Mouse (Mus musculus): ENCODE results near the gene Elf5. TPM values are rescaled to one million over a fixed set of nuclear protein-coding genes. Genes with fewer than 3 reads are reported as not detected.
A peak's percentile ranks its signal among the peaks of the same experiment; 100 is the strongest.

The Elf5 gene
- total and polyA plus RNA-seq, 2 experiments: not detected

DNA sequence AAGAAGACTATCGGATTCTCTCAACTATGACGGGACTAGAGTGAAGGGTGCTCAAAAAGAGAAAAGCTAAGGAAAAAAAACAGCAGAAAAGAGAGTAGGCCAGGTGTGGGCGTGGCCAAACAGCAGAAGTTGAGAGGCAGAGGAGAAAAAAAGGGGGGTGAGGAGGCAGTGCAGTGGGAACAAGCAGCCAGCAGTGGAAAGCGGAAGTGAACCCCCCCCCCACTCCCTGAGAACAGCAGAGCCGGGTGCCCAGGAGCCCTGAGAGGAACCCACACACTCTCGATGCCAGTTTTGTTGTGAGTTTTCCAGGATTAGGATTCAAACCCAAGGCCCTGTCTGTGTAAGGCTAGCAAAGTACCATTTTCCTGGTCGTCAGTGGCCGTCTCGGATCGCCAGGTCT is 47.6 kb downstream of the Elf5 start:
- no peak overlapping the region for H3K4me3 ChIP-seq (ENCODE audit: insufficient read depth, low read depth, low read length)

DNA sequence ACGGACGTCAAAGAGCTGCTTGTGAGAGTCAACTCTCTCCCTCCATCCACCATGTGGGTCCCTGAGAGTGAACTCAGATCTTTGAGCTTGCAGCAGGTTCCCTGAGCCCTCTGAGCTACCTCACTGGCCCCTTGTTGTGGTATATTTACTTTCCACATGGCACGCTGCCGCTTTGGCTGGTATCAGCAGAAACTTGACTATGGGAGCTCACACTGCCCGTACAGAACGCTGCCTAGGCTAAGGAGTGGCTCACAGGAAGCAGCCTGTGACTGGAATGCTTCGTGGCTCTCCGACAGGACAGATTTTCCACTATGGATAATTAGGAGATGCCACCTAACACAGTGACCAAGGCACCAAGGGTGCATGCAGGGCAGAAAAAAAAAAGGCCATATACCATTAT is 49.7 kb downstream of the Elf5 start:
- H3K4me1 ChIP-seq (ENCODE audit: control insufficient read depth, insufficient read depth, low read length): peaks cover 40% of the 10 kb centered on the region
- no peaks in the 10 kb centered on the region for H3K27me3 ChIP-seq (ENCODE audit: control insufficient read depth, insufficient read depth, low read length)
- WGBS: 36% methylated on average over 8 of the region's 8 CpGs
- no peak overlapping the region for H3K4me3 ChIP-seq (ENCODE audit: insufficient read depth, low read depth, low read length)
- H3K9ac ChIP-seq (ENCODE audit: low read depth, low read length): no peak overlapping the region
- no peak for TF ChIP-seq CTCF (IDR thresholded peaks at IDR 0.05; ENCODE audit: low read depth, low read length)
- no peak for TF ChIP-seq POLR2A (IDR thresholded peaks at IDR 0.05; ENCODE audit: extremely low read depth, insufficient read depth, low read length)
- H3K79me2 ChIP-seq (ENCODE audit: control insufficient read depth, insufficient read depth, low read length): no peaks in the 10 kb centered on the region
- H3K27ac ChIP-seq (replicated peaks; ENCODE audit: insufficient read depth, low read depth, low read length): peak overlapping the region; percentile 33; the same call in 1 of the 2 replicates
- DNase-seq (ENCODE audit: extremely low read depth, low read depth, low spot score): peak; percentile 73
- H3K36me3 ChIP-seq (ENCODE audit: control insufficient read depth, insufficient read depth, low read length): peaks cover 87% of the 10 kb centered on the region

More for the DNA sequence above, 47.6 kb downstream of the Elf5 start:
- Histone ChIP-seq H3K79me2 (ENCODE audit: control insufficient read depth, insufficient read depth, low read length) (no peaks in the 10 kb centered on the region), H3K27me3 (ENCODE audit: control insufficient read depth, insufficient read depth, low read length) (no peaks in the 10 kb centered on the region), H3K36me3 (ENCODE audit: control insufficient read depth, insufficient read depth, low read length) (peaks cover 90% of the 10 kb centered on the region), H3K4me1 (ENCODE audit: control insufficient read depth, insufficient read depth, low read length) (peaks cover 32% of the 10 kb centered on the region), H3K27ac (replicated peaks; ENCODE audit: insufficient read depth, low read depth, low read length) (no peak overlapping the region), H3K9ac (ENCODE audit: low read depth, low read length) (no peak overlapping the region)
- 72% methylated on average over 10 of the region's 10 CpGs for WGBS
- TF ChIP-seq CTCF (IDR thresholded peaks at IDR 0.05; ENCODE audit: low read depth, low read length): no peak
- TF ChIP-seq POLR2A (IDR thresholded peaks at IDR 0.05; ENCODE audit: extremely low read depth, insufficient read depth, low read length): no peak
- peak; percentile 19 for DNase-seq (ENCODE audit: extremely low read depth, low read depth, low spot score)

- no peaks in the 10 kb centered on the region for H3K27me3 ChIP-seq (ENCODE audit: control insufficient read depth, insufficient read depth, low read length)
- peaks cover 83% of the 10 kb centered on the region for H3K36me3 ChIP-seq (ENCODE audit: control insufficient read depth, insufficient read depth, low read length)
- no peak overlapping the region for H3K4me3 ChIP-seq (ENCODE audit: insufficient read depth, low read depth, low read length)
- WGBS: 31% methylated on average over 9 of the region's 9 CpGs
- H3K27ac ChIP-seq (replicated peaks; ENCODE audit: insufficient read depth, low read depth, low read length): peak overlapping the region; percentile 33
- DNase-seq (ENCODE audit: extremely low read depth, low read depth, low spot score): peak; percentile 49
- H3K9ac ChIP-seq (ENCODE audit: low read depth, low read length): no peak overlapping the region
- peaks cover 37% of the 10 kb centered on the region for H3K4me1 ChIP-seq (ENCODE audit: control insufficient read depth, insufficient read depth, low read length)
- H3K79me2 ChIP-seq (ENCODE audit: control insufficient read depth, insufficient read depth, low read length): no peaks in the 10 kb centered on the region
- TF ChIP-seq CTCF (IDR thresholded peaks at IDR 0.05; ENCODE audit: low read depth, low read length) (no peak), POLR2A (IDR thresholded peaks at IDR 0.05; ENCODE audit: extremely low read depth, insufficient read depth, low read length) (no peak)
Measured at GRCm38 (mm10) chr2:103461743-103462142, 50.3 kb downstream of the Elf5 start.

DNA sequence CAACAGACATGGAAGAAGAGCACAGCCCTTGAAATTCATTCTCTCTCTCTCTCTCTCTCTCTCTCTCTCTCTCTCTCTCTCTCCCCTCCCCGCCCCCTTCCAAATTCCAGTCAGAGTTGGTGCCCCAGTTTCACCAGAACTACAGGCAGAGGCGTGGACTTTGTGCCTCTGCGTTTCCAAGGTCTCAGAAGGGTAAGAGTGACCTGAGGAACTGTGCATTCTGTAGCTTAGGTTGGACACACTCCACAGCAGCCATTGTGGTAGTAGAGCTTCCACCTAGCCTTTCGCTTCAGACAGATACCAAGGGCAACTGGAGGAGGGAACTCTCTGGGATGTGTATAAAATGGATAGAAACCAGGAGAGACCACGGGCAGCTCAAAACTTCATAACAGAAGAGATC is 51.3 kb downstream of the Elf5 start:
- Histone ChIP-seq H3K4me1 (ENCODE audit: control insufficient read depth, insufficient read depth, low read length) (peaks cover 40% of the 10 kb centered on the region), H3K27ac (replicated peaks; ENCODE audit: insufficient read depth, low read depth, low read length) (peak overlapping the region; percentile 56), H3K79me2 (ENCODE audit: control insufficient read depth, insufficient read depth, low read length) (no peaks in the 10 kb centered on the region), H3K36me3 (ENCODE audit: control insufficient read depth, insufficient read depth, low read length) (peaks cover 82% of the 10 kb centered on the region), H3K4me3 (ENCODE audit: insufficient read depth, low read depth, low read length) (no peak overlapping the region), H3K9ac (ENCODE audit: low read depth, low read length) (peak overlapping the region; percentile 29), H3K27me3 (ENCODE audit: control insufficient read depth, insufficient read depth, low read length) (no peaks in the 10 kb centered on the region)
- DNase-seq (ENCODE audit: extremely low read depth, low read depth, low spot score): peak; percentile 78
- TF ChIP-seq CTCF (IDR thresholded peaks at IDR 0.05; ENCODE audit: low read depth, low read length) (no peak), POLR2A (IDR thresholded peaks at IDR 0.05; ENCODE audit: extremely low read depth, insufficient read depth, low read length) (no peak)
- WGBS: 33% methylated on average over 5 of the region's 5 CpGs

GRCm38 (mm10) chr2:103464524-103464923 is 53.0 kb downstream of the Elf5 start:
- Histone ChIP-seq H3K27ac (replicated peaks; ENCODE audit: insufficient read depth, low read depth, low read length) (peak overlapping the region; percentile 96; the same call in 1 of the 2 replicates), H3K36me3 (ENCODE audit: control insufficient read depth, insufficient read depth, low read length) (peaks cover 79% of the 10 kb centered on the region), H3K79me2 (ENCODE audit: control insufficient read depth, insufficient read depth, low read length) (no peaks in the 10 kb centered on the region), H3K9ac (ENCODE audit: low read depth, low read length) (peak overlapping the region; percentile 4; the same call in 1 of the 2 replicates), H3K27me3 (ENCODE audit: control insufficient read depth, insufficient read depth, low read length) (no peaks in the 10 kb centered on the region), H3K4me3 (ENCODE audit: insufficient read depth, low read depth, low read length) (no peak overlapping the region), H3K4me1 (ENCODE audit: control insufficient read depth, insufficient read depth, low read length) (peaks cover 42% of the 10 kb centered on the region)
- DNase-seq (ENCODE audit: extremely low read depth, low read depth, low spot score): peak; percentile 67
- WGBS: 41% methylated on average over 8 of the region's 8 CpGs
- no peak for TF ChIP-seq POLR2A (IDR thresholded peaks at IDR 0.05; ENCODE audit: extremely low read depth, insufficient read depth, low read length)
- no peak for TF ChIP-seq CTCF (IDR thresholded peaks at IDR 0.05; ENCODE audit: low read depth, low read length)

- no peaks in the 10 kb centered on the region for H3K79me2 ChIP-seq (ENCODE audit: control insufficient read depth, insufficient read depth, low read length)
- H3K36me3 ChIP-seq (ENCODE audit: control insufficient read depth, insufficient read depth, low read length): peaks cover 80% of the 10 kb centered on the region
- H3K27me3 ChIP-seq (ENCODE audit: control insufficient read depth, insufficient read depth, low read length): no peaks in the 10 kb centered on the region
- peaks cover 42% of the 10 kb centered on the region for H3K4me1 ChIP-seq (ENCODE audit: control insufficient read depth, insufficient read depth, low read length)
- H3K9ac ChIP-seq (ENCODE audit: low read depth, low read length): peak overlapping the region; percentile 77
- DNase-seq (ENCODE audit: extremely low read depth, low read depth, low spot score): peak; percentile 58
- no peak for TF ChIP-seq POLR2A (IDR thresholded peaks at IDR 0.05; ENCODE audit: extremely low read depth, insufficient read depth, low read length)
- no peak for TF ChIP-seq CTCF (IDR thresholded peaks at IDR 0.05; ENCODE audit: low read depth, low read length)
- H3K4me3 ChIP-seq (ENCODE audit: insufficient read depth, low read depth, low read length): no peak overlapping the region
- 31% methylated on average over 11 of the region's 11 CpGs for WGBS
- H3K27ac ChIP-seq (replicated peaks; ENCODE audit: insufficient read depth, low read depth, low read length): peak overlapping the region; percentile 96
Measured at GRCm38 (mm10) chr2:103465429-103465828, 53.9 kb downstream of the Elf5 start.

Data from liver, adult 2 months (tissue).